Mouse (Mus musculus) spleen, postnatal 36 days (tissue): ENCODE data around the gene Srgap2.

Source experiments
- DNase-seq, 2 experiments: peaks; one replicate each; pipeline ENCODE4 v3.0.0; 2022; ENCODE audit warnings: low spot score in 2 of 2, mixed read lengths in 1 of 2

Srgap2 gene

DNA sequence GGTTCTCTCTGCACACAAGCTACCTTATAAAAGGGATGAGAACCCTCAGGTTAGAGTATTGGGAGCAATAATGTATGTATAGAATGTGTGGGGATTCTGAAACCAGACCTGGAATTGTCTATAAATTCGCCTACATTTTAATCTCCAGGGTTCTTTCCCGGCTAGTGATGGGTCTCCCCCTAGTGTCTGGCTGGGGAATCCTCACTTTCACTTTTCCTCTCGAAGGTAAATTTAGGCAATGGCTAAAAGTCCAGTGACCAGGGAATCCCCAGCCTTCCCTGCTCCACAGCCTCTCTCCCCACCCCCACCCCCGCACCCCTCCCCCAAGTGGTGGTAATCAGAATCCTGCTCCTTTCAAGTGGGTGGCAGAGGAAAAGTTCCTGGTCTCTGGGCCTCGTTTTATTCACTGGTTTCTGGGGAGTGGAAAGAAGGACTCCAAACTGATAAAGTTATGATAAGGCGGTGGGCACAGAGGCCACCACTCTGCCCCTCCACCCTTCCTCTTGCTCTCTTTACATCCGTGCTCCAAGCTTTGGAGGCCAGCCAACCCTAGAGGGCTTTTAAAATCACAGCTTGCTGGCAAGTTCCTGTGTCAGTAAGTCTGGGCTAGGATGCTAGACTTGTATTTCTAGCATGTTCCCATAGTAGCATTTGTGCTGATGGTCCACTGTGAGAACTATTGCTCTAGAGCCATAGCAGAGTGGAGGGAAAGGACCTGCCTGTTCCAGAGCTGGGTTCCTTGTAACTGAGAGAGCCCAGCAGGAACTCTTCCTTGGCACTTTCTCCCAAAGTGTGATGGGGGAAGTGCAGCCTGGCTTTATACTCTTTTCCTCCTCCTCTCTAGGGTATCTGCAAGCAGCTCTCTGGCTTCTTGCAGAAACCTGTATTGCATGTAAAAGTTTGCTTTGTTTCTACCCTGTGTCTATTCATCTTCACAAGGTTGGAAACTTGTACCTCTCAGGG is 280.4 kb downstream of the Srgap2 start:
- DNase-seq, result no peak

DNA sequence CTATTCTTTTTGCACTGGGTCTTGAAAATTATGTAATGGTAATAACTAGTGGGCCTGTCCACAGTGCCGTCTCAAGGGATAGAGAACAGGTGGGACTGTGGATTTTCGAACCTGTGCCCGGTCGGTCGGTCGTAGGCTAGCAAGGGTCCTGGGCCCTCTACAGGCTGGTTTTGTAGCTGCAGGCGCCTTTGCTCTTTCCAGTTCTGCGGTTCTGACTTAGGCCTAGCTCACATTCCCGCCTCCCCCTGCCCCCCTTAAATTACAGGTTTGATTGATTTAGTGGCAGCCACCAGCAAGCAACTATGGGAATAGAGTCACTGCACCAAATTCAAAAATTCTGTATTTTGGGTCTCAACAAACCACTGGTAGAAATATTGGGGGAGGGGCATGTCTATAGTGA is 281.2 kb downstream of the Srgap2 start:
- DNase-seq, result peak; percentile 29 to 30

DNA sequence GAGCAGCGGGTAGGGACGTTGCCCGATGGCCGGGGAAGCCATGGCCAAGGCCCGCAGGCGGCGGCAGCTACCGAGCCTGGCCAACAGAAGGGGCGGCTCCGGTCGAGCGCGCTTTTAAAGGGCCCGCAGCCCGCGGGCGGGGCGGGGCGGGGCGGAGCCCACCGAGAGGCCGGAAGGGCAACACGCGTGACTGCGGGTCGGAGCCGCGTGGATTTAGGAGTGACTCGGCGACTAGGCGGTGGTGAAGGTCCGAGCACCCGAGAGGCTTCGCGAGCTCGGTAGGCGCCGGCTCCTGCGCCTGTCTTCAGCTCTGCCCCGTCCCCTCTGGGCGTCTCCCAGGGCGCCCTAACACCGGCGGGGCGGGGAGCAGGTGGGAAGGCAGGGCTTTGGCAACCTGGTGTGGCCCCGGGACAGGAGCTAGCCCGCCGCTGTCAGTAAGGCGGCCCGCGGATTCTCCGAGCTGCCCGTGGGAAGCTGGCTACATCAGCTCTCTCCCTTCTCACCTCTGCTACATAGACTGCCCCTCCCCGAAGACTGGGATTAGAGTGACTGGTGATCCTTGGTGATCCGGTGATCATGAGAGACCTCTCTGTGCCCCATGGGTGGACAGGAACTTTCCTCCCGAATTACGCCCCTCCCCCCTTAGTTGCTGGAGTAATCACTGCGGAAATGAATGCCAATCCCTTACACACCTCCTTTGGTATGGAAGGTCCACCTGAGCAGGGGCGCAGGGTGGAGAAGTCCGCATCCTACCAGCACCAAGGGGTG is 281.9 kb downstream of the Srgap2 start, which contains the start of gene Rassf5:
TSS of gene Rassf5 (minus strand) at position 170 of the 768 bp plus-strand sequence.
- peak; percentile 53 to 59 for DNase-seq

DNA sequence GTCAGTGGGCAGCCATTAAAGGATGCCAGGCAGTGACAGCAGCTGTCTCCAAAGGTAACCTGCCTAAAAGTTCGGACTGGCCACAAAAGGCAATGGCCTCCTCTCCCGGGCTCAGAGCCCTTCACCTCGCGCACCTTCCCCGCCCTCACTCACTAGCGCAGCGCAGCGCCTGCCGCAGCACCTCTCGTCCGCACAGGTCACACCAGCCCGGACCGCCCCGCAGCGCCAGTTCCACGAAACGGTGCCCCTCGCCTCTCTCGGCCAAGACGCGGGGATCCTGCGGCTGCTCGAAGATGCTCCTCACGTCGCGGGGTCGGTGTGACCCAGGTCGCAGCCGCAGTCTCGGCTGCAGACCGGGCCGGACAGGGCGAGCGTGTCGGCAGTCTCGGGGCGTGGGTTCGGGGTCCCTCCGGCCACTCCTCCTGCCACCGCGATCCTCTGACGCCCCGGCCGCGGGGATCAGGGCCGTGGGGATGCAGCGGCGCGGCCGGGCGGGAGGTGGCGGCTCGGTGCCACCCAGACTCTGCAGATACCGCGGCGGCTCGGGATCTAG is 282.5 kb downstream of the Srgap2 start:
- DNase-seq, result no peak

DNA sequence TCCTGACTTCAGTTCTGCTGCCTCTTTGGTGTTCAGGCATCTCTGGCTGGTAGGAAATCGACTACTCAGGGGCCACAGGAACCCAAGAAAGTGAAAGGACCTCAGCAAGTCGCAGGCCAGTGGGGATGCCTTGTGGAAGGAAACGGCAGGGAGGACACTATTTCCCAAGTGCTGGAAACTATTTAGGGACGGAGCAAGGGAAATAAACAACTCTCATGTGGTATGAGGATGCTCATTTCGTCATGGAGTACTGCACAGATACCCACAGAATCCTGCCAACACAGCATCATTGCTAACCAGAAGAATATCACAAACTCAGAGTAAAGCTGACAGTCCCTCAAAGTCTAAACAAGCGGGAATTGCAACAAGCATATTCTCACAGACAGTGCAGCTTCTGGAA is 284.2 kb downstream of the Srgap2 start:
- DNase-seq, result no peak

DNA sequence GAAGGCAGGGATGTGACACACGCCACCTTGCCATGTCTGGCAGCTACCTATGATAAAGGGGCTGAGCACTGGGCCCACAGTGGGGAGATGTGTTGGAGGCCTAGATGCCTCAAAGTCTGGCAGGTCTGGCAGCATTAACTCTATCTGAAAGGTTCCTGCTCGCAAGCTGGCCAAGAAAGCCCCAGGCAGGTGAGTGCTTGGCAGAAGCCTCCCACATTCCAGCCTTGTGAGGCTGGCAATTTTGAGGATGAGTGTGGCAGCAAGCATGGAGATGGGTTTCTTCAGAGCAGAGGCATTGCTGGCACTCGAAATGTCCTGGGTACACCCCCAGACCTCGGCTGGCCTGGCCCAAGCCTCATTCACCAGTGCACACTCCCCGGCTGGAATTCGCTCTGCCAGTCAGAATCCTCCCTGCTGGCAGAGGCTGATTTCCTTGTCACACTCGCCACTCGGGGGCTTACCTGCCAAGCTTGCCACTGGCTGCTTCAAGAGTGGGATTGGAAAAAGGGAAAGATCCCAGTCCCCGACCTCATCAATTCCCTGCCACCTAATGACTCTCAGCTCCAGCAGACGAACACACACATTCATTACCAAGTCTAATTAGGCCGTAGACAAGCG is 287.5 kb downstream of the Srgap2 start:
- no peak for DNase-seq

DNA sequence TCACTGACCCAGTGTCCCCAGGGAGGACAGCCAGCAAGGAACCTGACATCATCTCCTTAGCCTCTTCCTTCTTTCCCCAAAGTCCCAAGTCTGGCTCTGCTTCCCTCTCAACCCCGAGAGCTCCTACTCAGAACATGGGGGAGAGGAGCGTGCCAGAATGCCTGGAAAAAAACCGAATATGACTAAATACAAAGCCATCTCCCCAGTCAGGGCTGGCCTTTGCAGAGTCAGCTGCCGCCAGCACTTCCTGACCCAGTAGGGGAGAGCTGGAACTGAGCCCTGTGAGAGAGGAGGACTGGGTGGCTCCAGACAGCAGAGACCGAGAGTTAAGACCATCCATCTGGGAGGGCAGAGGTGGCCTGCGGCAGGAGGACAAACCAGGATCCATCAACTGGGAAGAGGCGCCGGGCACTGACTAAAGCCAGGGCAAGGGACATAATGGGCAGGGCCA is 288.2 kb downstream of the Srgap2 start:
- peak in 1 of 2 experiments; percentile 15 for DNase-seq

DNA sequence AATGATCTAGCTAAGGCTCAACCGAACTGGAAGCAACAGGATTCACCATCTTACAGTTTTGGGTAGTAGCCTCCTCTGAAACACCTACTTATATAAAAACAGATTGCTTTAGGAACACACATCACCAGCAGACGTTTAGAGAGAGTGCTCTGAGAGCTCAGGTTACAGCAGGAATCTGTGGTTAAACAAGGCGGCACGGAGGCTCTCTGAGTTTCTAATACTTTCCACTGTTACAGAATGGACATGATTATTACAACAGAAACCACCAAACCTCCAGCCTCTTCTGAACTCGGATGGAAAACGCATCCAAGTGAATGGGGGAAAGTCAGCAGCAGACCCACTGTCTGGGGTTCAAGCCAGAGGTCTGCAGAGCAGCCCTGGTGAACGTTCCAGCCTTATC is 291.1 kb downstream of the Srgap2 start:
- no peak for DNase-seq
